Mouse (Mus musculus) kidney, adult 2 months (tissue): ENCODE results near the gene St3gal4.

Source experiments
- CTCF ChIP-seq: fragments of 200-500 bp; conservative IDR thresholded peaks from 2 replicates; pipeline ENCODE4 v1.5.1; 2011; ENCODE audit warnings: low read depth, mild to moderate bottlenecking, control low read depth, low read length, moderate library complexity, mixed read lengths; ENCODE audit not compliant: insufficient read depth, insufficient read length
- POLR2A ChIP-seq: fragments of 200-500 bp; IDR thresholded peaks from one replicate; pipeline ENCODE4 v1.6.1; 2011; ENCODE audit warnings: low read depth, low read length, control low read depth

GRCm38 (mm10) chr9:35127561-35127960 lies 8.5 kb upstream of the St3gal4 start:
- no peak for TF ChIP-seq CTCF
- TF ChIP-seq POLR2A: no peak
